Mouse (Mus musculus) hindbrain, embryonic 14.5 days (tissue): ENCODE results near the gene Syt2. TPM values are rescaled to one million over a fixed set of nuclear protein-coding genes. Genes with fewer than 3 reads are reported as not detected.

Experiments used
- ATAC-seq: fragments of 200-750 bp; cut with Nextera tagmentation; 2 replicates; pipeline ENCODE4 v1.8.0; 2017; ENCODE audit warnings: moderate number of reproducible peaks, mild to moderate bottlenecking, moderate TSS enrichment, moderate library complexity; ENCODE audit not compliant: low FRiP score
- DNase-seq: peaks from one replicate; pipeline ENCODE4 v3.0.0-alpha.2; 2015; ENCODE audit warnings: low spot score
- H3K27ac ChIP-seq: fragments of 300-500 bp; sonication (generic); 2 replicates; pipeline ENCODE4 v1.5.1; 2014; ENCODE audit warnings: mild to moderate bottlenecking, moderate library complexity
- H3K27me3 ChIP-seq: fragments of 300-500 bp; sonication (generic); 2 replicates; pipeline ENCODE4 v1.6.1; 2014; ENCODE audit warnings: mild to moderate bottlenecking, low read length, mixed read lengths; ENCODE audit not compliant: control insufficient read depth, insufficient read depth
- H3K36me3 ChIP-seq: fragments of 300-500 bp; sonication (generic); replicated peaks from 2 replicates; pipeline ENCODE4 v1.6.1; 2014; ENCODE audit not compliant: control insufficient read depth, insufficient read depth
- H3K4me1 ChIP-seq: fragments of 300-500 bp; sonication (generic); replicated peaks from 2 replicates; pipeline ENCODE4 v1.6.1; 2014; ENCODE audit warnings: antibody characterized with exemption, low read length, mixed read lengths; ENCODE audit not compliant: control insufficient read depth, insufficient read depth
- H3K4me2 ChIP-seq: fragments of 300-500 bp; sonication (generic); replicated peaks from 2 replicates; pipeline ENCODE4 v1.6.1; 2014; ENCODE audit warnings: mild to moderate bottlenecking, moderate library complexity
- H3K4me3 ChIP-seq: fragments of 300-500 bp; sonication (generic); replicated peaks from 2 replicates; pipeline ENCODE4 v1.5.1; 2014; ENCODE audit warnings: mild to moderate bottlenecking, low read length
- H3K9ac ChIP-seq: fragments of 300-500 bp; sonication (generic); 2 replicates; pipeline ENCODE4 v1.6.1; 2014
- H3K9me3 ChIP-seq: fragments of 300-500 bp; sonication (generic); 2 replicates; pipeline ENCODE4 v1.6.1; 2016; ENCODE audit warnings: low read length; ENCODE audit not compliant: control insufficient read depth
- WGBS: fragments of 180-500 bp; shearing (Covaris S2); extraction: QIAGEN DNeasy Blood & Tissue Kit; methylation state at CpG from one replicate; pipeline ENCODE4 v1.1.7; 2014; 5-methylcytosine and 5-hydroxymethylcytosine counted together
- microRNA-seq: library from miRNA; unstranded; fragments of <30 nt; microRNA quantifications from one replicate; pipeline ENCODE4, GENCODE M21; 2016
- polyA plus RNA-seq: library from polyadenylated mRNA; unstranded; fragments of >200 nt; fragmentation: Nextera tagmentation; extraction: Ambion mirVana; gene quantifications from 2 replicates; pipeline ENCODE4 v1.2.1, GENCODE M21; 2014

Syt2 gene
- polyA plus RNA-seq, 1 experiment from 2014 or later = 10.1 TPM

- Histone ChIP-seq H3K9me3 (0 out of 2 replicates have a peak, but pooled peaks cover 4% of the 10 kb centered on the region), H3K4me2 (no peak overlapping the region), H3K4me3 (no peak overlapping the region), H3K27me3 (no peaks in the 10 kb centered on the region), H3K27ac (0 out of 2 replicates have a peak overlapping the region, but pooled peaks have one; percentile 22), H3K36me3 (peaks cover 5% of the 10 kb centered on the region; the same call in 1 of the 2 replicates), H3K9ac (no peak overlapping the region), H3K4me1 (0 out of 2 replicates have a peak, but pooled peaks cover 6% of the 10 kb centered on the region)
- ATAC-seq (no peak), DNase-seq (no peak)
- 81% methylated on average over 3 of the region's 3 CpGs for WGBS
These were observed 150.1 kb downstream of the Syt2 start for GRCm38 (mm10) chr1:134796536-134796935.

DNA sequence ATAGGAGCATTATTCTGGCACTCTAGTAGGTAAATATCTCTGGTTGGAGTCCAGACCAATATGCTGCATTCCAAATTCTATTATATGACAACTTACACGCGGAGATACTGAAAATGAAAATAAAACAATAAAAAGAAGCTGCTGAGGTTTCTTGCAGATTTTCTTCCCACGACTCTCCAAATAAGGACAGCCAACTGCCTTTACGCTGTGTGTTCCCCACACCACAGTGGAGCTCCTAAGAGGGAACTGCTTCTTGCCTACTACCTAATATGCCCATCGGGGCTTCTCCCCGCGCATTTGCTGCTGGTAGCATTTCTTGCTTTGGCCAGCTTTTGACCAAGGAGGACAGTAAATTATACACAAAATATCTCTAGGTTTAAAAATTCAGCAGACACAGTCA is 155.3 kb downstream of the Syt2 start:
- no peak overlapping the region for H3K4me3 ChIP-seq
- no peak for DNase-seq
- WGBS = 96% methylated on average over 7 of the region's 7 CpGs

GRCm38 (mm10) chr1:134803286-134804117 is 157.0 kb downstream of the Syt2 start:
- Histone ChIP-seq H3K9me3 (0 out of 2 replicates have a peak, but pooled peaks cover 4% of the 10 kb centered on the region), H3K27me3 (no peaks in the 10 kb centered on the region), H3K4me2 (no peak overlapping the region), H3K36me3 (peaks cover 4% of the 10 kb centered on the region; the same call in 1 of the 2 replicates), H3K27ac (no peak overlapping the region), H3K4me3 (no peak overlapping the region), H3K9ac (no peak overlapping the region), H3K4me1 (0 out of 2 replicates have a peak, but pooled peaks cover 14% of the 10 kb centered on the region)
- 65% methylated on average over 16 of the region's 16 CpGs for WGBS
- DNase-seq (no peak), ATAC-seq (no peak)

More for the DNA sequence above, 155.3 kb downstream of the Syt2 start:
- 0 out of 2 replicates have a peak, but pooled peaks cover 14% of the 10 kb centered on the region for H3K4me1 ChIP-seq
- H3K9me3 ChIP-seq = 0 out of 2 replicates have a peak, but pooled peaks cover 4% of the 10 kb centered on the region
- H3K36me3 ChIP-seq = peaks cover 5% of the 10 kb centered on the region; the same call in 1 of the 2 replicates
- H3K9ac ChIP-seq = no peak overlapping the region
- H3K27me3 ChIP-seq = no peaks in the 10 kb centered on the region
- no peak for ATAC-seq
- no peak overlapping the region for H3K27ac ChIP-seq
- no peak overlapping the region for H3K4me2 ChIP-seq

GRCm38 (mm10) chr1:134804373-134804772 is 157.9 kb downstream of the Syt2 start:
- Histone ChIP-seq H3K4me2 (no peak overlapping the region), H3K27me3 (no peaks in the 10 kb centered on the region), H3K27ac (no peak overlapping the region), H3K4me3 (no peak overlapping the region), H3K36me3 (no peaks in the 10 kb centered on the region; the same call in 1 of the 2 replicates), H3K9ac (no peak overlapping the region), H3K9me3 (0 out of 2 replicates have a peak, but pooled peaks cover 4% of the 10 kb centered on the region), H3K4me1 (0 out of 2 replicates have a peak, but pooled peaks cover 14% of the 10 kb centered on the region)
- DNase-seq (no peak), ATAC-seq (no peak)
- WGBS = 69% methylated on average over 5 of the region's 5 CpGs

DNA sequence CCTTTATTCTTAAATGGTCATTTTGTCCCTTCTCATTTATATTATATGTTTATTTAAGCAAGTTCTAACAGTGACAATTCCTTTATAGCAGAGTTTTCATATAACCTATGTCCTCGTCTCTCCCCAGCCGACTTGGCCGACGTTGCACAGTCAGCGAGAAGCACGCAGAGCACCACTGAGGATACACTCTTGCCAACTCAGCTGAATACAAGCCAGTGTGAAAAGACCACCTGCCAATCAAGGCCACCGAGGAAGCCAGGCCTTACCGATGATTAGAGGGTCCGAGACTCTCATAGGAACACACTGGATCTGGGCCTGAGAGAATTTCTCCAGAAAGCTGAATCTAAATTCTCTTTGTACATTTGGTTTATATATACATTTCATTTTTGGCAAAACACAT is 159.0 kb downstream of the Syt2 start:
- Histone ChIP-seq H3K9me3 (no peaks in the 10 kb centered on the region), H3K4me1 (0 out of 2 replicates have a peak, but pooled peaks cover 14% of the 10 kb centered on the region), H3K27ac (peak overlapping the region; percentile 33; the same call in 1 of the 2 replicates), H3K9ac (0 out of 2 replicates have a peak overlapping the region, but pooled peaks have one; percentile 1), H3K36me3 (no peaks in the 10 kb centered on the region), H3K4me3 (no peak overlapping the region), H3K4me2 (no peak overlapping the region), H3K27me3 (no peaks in the 10 kb centered on the region)
- WGBS = 40% methylated on average over 9 of the region's 9 CpGs
- ATAC-seq = no peak
- DNase-seq = no peak

Small RNA genes within 50 kb of the gene (microRNA-seq; reads per million reads assigned to microRNA genes)
- not detected for gene Gm22232

Other genes with a start within 250 kb of the Syt2 start
- gene Cyb5r1, start 241.1 kb upstream of the Syt2 start, polyA plus RNA-seq = 11.1 and 13.3 TPM in 2 replicates
- 80.3 and 87.5 TPM in 2 replicates for gene Adipor1, start 231.3 kb upstream of the Syt2 start, polyA plus RNA-seq
- 31.8 and 37.3 TPM in 2 replicates for gene Klhl12, start 191.1 kb upstream of the Syt2 start, polyA plus RNA-seq
- 73.9 and 82.1 TPM in 2 replicates for gene Rabif, start 152.0 kb upstream of the Syt2 start, polyA plus RNA-seq
- gene Mgat4e, start 97.0 kb upstream of the Syt2 start, polyA plus RNA-seq = not detected in 2 replicates
- 83.0 TPM in 2 replicates for gene Kdm5b, start 86.5 kb upstream of the Syt2 start, polyA plus RNA-seq